Mouse (Mus musculus): ENCODE results near the gene Myoz1. TPM values are rescaled to one million over a fixed set of nuclear protein-coding genes. Genes with fewer than 3 reads are reported as not detected.
A peak's percentile ranks its signal among the peaks of the same experiment; 100 is the strongest.

Myoz1 gene
- total RNA-seq, 2 experiments from 2014 or later, result not detected

DNA sequence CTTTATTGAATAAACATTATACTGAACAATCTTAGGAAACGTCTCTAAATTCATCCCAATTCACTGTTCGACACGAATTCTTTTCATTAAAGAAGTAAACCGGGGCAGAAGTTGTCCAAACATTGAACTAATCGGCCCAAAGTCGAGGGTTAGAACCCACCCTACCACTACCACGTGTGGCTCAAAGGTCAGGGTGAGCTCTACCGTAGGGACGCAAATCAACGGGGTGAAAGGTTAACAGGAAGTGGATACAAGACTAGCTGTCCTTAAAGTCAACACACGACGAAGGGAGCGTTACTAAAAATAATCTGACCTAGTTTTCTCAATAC is 17.4 kb upstream of the Myoz1 start:
- intact Hi-C loops (cut with DNase I), result no loop called here
- DNase-seq, result no peak

DNA sequence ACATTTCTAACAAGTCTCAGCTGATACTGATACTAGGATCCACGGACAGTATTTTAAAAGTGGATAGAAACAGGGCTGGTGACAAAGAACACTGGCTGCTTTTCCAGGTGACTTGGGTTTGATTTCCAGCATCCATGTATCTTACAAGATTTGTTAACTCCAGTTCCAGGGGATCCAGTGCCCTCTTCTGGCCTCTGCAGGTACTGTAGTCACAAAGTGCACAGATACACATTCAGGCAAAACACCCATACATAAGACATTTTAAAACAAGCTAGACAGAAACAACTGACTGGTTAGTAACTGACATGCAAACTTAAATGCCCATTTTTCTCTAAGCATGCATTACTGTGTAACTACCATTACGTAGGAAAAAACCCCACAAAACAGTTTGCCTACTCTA is 16.6 kb upstream of the Myoz1 start:
- intact Hi-C loops (cut with DNase I), result no loop called here
- peak; percentile 34 for DNase-seq

DNA sequence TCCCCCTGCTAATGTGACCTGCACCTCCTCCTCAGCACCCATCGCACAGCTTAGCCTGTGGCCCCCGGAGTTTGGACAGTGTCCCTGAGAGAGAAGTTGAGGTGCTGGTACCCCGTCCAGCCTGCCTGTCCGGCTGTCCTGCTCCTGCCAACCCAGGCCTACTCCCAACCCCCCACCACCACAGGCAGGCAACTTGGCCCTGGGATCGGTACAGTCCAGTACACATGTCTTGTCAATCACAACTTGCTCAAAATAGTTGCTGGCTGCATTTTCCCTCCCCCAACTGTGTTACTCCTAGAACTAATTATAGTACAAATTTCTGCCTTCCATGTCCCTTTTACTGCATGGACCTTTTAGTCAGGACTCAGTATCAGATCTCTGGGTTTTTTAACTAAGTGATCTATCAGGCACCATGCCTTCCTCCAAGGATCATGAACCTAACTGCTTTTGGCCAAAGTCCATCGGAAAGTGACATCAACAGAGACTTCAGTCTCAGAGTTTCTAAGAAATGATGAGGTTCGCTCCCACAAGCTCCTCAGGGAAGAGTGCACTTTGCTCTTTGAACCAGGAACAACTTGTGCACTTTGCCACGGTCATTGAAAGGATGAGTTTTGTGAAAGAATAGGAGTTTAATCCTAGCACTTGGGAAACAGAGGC is 11.9 kb upstream of the Myoz1 start, which contains the start of gene Synpo2l:
Gene Synpo2l (minus strand): TSS at position 201 of the 657 bp plus-strand sequence.
- intact Hi-C loops (cut with DNase I), result no loop called here
- DNase-seq, result no peak

DNA sequence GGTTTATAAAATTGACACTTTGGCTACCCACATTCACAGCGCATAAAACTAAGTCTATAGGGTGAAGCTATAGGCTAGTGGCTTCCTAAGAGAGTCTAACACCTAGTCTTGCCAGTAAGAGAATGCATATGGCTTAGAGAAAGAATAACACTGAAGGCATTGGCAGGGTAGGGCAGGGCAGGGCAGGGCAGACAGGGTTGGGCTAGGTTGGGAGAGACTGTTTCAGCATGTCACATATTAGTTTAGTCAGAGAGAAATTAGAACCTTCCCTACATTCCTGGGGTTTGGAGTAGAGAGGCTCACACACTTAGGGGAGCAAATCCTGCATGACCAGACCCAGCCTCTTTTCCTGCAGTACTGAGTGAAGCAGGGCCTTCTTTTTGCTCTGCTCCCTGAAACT is 11.1 kb upstream of the Myoz1 start:
- intact Hi-C loops (cut with DNase I), result no loop called here
- DNase-seq, result no peak

DNA sequence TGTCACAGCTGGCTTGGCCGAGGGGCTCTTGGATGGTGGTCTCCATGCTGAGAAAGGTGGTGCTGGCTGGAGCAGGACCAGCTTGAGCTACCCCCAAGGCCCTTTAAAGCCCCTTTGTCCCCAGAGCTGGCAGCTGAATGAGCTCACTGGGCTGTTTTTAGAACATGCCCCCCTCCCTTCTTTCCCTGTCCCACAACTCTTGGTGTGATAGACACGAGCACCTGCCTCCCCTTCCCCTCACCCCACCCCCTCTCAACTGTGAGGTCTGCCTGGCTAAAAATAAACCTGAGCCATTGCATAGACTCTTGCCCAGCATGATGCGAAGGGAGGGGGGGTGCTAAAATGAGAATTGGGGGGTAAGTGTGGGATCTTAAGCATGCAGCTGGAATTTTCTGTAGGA is 8.1 kb upstream of the Myoz1 start:
- no peak for DNase-seq
- intact Hi-C loops (cut with DNase I), result no loop called here

DNA sequence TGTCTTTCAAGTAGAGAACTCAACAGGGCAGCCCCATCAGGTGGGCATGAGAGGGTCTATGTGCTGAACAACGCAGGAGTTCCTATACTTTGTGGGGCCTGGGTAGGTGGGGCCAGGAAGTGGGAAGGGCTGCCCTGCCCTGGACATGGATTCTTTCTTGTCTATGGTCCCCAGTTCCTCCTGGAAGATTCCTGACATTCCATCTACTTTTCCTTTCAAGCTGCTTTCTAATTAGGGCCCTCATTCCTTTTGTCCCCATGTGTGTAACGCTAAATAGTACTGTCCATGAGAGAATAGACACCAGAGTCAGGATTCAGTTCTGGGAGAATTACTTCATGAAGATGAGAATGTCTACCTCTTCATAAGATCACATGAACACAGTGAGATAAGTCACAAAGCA is 7.3 kb upstream of the Myoz1 start:
- DNase-seq, result no peak
- intact Hi-C loops (cut with DNase I), result no loop called here

DNA sequence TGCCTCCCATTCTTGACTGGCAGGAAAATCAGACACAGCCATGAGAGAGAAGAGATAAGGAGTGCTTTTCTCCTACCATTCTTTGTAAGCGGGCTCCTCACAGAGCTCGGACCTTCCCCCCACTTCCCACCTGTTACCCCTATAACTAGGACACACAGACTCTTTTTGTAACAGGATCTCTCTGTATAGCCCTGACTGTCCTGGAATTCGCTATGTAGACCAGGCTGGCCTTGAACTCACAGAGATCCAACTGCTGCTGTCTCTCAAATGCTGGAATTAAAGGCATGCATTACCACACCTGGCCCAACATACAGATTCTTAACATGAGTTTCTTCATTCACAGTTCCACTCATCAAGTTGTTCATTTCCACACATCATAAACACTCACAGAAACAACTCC is 6.4 kb upstream of the Myoz1 start:
- intact Hi-C loops (cut with DNase I), result no loop called here
- DNase-seq, result no peak

DNA sequence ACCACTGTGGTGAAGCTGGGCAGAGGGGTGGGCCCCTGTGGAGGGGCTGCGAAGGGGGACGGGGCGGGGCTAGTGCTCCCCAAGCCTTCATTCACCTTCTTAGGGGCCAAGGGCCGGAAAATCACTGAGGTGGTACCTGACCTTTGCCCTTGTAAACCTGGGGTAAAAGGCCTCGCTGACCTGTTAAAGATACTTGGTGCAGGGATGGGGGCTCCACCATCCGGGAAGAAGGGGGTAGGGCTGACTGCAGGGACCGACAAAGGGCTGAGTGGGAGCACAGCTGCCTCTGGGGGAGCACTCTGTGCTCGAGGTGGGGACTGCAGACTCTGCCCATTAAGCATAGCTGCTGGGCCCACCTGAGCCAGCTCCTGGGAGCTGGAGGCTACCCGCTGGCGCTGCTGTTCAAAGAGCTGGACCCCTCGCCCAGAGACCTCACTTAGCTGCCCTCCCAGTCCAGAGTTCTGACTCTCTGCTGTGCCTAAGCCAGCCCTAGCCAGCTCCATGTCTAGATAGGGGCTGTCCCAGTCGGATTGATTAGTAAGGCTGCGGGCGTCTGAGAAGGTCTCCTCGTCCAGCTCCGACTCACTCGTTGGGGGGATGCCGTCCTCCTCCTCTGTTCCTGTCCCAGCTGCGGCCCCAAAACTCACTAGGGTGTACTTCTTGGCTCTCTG is 5.5 kb upstream of the Myoz1 start:
- intact Hi-C loops (cut with DNase I), result no loop called here

DNA sequence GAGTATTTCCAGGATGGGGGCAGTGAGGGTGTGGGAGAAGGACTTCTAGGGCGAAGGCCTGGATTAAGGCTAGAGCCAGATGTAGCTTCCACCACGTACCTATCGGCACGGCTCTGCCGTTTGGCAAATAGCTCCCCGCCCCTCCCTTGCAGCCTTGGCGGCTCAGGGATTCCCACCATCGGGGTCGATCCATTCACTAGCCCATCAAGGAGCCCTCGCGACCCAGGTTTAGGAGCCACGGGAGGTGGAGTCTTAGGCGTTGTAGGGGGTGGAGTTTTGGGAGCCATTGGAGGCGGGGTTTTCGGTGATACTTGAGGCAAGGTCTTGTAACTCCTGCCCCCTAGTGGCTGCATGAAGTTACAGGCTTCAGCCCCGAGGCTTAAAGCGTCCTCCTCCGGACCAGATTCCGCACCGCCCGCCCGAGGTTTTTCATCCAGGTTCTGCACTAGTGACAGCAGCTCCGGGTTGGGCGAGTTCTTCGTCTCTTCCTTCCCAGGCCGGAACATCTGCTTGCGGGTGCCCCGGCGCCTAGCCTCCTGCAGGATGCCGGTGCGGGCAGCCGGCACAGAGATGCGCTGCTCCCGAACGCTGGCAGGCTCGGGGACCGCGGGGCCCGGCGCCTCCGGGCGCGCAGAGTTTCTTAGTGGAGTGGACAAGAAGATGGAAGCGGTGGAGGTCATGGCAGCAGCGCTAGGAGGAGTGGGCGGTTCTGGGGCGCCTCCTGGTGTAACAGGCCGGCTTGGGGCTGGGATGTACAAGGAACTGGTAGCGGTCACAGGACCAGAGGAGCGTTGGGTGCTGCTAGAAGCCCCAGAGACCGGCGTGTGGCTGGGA is 4.7 kb upstream of the Myoz1 start:
- intact Hi-C loops (cut with DNase I), result no loop called here
- peak; percentile 95 for DNase-seq

More for the DNA sequence above, 5.5 kb upstream of the Myoz1 start:
- peak; percentile 16 for DNase-seq

DNA sequence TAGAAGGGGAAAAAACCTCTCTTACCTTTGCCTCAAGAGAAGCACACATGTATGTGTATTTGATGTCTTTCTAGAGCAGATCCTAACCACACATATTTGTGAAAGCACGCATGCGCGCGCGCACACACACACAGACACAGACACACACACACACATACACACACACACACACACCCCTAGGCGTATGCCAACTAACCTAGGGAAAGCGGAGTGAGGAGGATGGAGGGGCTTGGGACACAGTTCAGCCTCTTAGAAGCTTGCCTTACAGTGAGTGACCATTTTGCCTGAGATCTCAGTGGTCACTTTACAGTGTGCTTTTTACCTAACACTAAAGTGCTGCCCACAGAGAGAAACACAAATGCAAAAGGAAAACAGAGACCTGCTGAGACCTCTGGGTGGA is 3.3 kb upstream of the Myoz1 start:
- no peak for DNase-seq
- intact Hi-C loops (cut with DNase I), result loop anchor here (5.0 kb wide), 1 partner anchor 82 kb away; no protein-coding TSS in a partner anchor

DNA sequence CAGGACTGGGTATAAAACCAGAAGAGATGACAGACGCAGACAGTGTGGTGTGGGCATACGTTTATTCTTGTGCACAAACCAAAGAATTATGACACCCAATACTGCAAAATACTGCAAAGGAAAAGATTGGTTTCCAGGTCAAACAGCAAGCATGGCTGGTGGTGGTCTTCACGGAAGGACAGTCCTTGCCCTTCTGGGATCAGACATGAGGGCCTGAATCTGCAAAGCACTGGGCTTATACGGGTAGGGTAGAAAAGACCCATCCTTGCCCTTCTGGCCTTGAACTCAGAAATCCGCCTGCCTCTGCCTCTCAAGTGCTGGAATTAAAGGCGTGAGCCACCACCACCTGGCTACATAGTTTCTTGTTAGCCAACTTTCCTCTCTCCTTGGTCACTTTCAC is 2.6 kb upstream of the Myoz1 start:
- intact Hi-C loops (cut with DNase I), result loop anchor here (5.0 kb wide), 1 partner anchor 82 kb away; no protein-coding TSS in a partner anchor
- no peak for DNase-seq

DNA sequence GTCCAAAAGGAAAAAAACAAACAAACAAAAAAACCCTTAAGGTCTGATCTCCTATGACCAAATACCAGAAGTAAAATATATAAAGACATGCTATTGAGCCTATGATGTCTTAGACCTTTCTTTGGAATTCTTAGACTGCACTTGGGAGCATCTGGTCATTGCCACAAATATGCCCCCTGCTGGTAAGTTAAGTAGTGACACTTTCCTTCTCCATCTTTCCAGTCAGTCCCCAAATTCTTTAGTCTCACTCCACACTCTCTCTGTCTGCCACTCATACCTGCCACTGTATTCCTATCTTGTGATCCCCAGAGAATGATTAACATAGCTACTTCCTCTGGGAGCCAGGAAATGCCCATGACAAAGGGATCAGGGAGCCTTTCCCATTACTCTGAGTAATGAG is 2.0 kb upstream of the Myoz1 start:
- intact Hi-C loops (cut with DNase I), result loop anchor here (5.0 kb wide), 1 partner anchor 81 kb away; no protein-coding TSS in a partner anchor
- DNase-seq, result no peak

DNA sequence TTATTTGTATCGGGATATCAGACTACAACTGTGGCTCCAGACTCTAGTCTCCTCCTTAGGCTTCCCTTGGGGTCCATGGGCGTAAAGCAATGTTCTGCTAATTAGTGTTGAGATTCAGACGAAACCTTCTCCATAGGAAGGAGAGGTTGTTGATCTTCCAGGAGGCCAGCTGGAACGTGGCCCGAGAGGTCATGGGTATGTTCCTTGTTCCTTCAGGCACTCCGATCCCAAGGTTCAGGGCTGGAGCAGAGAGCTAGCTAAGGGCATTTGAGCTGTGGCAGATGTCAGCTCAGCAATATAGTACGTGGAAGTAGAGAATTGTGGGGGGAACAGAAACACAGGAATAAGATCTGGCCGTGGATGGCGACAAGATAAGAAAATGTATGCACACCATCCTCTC is 609 bp downstream of the Myoz1 start:
- intact Hi-C loops (cut with DNase I), result loop anchor here (5.0 kb wide), 1 partner anchor 78 kb away; no protein-coding TSS in a partner anchor
- no peak for DNase-seq

DNA sequence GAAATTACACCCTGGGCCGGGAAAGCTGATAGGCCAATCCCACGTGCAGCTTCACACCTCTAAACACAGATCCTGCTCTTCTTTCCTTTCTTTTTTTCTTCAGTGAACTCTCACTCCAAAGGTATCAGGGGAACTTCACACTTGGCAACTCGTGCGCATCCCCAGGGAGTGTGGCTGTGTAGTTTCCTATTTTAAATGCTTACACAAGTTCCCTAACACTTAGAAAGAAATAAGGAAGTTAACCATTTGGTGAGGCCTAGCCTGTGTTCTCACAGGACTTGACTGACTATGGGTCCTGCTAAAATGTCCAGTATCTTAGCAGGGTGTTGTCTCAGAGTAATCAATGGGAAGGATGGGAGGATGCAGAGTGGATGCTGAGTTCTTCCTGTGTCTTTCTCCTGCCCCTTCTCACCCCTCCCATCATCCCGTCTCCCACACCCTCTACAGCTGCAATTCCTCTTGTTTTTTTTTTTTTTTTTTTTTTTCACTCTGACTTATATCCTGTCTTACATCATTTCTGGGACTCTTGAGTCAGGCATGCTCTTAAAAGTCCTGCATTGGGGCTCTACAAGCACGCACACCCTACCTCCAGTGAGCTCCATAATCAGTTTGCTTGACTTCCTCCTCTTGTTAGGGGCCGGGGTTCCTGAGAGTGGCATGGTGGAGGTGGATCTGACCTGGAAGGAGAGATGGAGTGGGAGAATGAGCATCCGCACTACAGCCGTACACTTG is 1.5 kb downstream of the Myoz1 start:
- no peak for DNase-seq
- intact Hi-C loops (cut with DNase I), result loop anchor here (5.0 kb wide), 1 partner anchor 78 kb away; no protein-coding TSS in a partner anchor

DNA sequence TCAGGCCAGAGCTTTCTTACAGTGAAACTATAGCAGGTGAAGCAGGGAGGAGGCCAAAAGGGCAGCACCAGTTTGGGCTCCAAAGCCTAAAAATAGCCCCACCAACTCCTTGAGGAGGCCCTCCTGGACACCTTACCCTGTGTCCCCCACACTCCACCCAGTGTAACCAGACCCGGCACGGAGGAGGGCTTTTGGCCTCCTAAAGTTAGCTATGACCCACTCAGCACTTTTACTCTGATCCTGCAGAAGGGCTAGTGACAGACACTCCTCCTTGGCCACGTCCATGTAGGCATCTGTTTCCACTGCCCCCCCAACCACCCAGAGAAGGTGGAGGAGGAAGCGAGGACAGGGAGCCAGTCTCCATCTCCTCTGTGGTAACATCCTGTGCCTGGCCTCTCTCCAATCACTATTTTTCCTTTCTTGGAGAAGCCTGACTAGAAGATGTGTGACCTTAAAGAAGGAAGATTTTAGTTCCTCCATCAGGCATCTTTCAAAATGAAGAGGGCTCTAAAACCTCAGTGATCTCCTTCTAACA is 4.6 kb downstream of the Myoz1 start:
- intact Hi-C loops (cut with DNase I), result no loop called here
- no peak for DNase-seq

DNA sequence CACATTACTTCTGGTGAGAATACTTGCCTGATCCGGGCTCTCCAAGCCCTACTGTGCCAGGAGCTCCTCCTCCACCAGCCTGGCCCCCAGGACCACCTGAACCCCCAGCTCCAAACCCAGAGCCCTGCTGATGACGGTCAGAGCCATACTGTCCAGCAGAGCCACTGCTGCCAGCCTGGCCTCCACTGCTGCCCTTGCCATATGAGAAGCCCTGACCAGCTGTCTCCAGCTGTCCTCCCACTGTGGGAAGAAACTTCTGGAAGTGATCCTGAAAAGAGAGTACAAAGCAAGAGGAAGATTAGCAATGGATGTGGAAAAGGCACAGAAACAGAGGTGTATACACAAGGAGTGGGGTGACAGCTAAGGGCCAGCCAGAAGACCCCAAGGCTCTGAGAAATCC is 5.3 kb downstream of the Myoz1 start:
- DNase-seq, result no peak
- intact Hi-C loops (cut with DNase I), result no loop called here

DNA sequence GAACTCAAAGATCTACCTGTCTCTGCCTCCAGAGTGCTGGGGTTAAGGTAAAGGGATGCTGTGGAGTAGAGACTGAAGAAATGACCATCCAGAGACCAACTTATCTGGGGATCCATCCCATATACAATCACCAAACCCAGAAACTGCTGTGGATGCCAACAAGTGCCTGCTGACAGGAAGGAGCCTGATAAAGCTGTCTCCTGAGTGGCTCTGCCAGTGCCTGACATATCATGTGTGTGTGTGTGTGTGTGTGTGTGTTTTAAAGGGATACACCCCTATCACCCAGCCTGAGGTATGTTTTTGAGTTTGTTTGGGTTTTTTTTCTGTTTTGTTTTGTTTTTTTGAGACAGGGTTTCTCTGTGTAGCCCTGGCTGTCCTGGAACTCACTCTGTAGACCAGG is 10.0 kb downstream of the Myoz1 start:
- no peak for DNase-seq
- intact Hi-C loops (cut with DNase I), result no loop called here

DNA sequence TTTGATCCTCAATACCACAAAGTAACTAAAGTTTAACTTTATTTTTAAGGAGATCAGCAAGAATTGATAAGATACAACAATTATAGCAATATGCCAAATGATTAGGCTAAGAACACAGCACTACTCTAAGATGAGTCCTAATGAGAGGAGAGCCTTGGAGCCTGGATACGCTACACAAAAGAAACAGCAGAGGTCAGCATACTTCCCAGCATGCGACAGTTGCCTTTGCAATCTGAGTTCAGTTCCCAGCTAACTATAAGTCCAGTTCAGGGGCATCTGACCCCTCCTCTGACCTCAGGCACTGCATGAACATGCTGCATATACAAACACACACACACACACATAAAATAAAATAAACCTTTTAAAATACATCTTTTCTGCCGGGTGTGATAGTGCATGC is 10.8 kb downstream of the Myoz1 start:
- DNase-seq, result no peak
- intact Hi-C loops (cut with DNase I), result no loop called here

DNA sequence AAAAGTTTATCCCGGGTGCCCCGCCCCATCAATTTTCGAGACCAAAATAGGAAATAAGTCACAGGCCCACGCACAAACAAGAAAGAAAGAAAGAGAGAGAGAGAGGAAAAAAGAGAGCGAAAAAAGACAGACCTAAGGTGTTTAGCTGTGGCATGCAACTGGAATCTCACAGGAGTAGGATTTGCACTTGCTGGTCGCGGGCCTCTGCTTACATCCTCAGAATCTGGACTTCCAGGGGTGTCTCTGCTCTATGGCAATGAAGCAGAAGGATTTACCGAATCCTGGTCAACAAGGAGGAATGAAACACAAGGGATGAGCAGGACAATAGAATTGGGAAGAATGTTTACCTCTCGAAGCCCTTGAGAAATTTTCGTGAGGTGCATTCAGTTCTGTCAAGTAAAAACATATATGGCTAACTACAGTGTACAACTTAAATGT is 14.9 kb downstream of the Myoz1 start:
- intact Hi-C loops (cut with DNase I), result no loop called here
- DNase-seq, result no peak

DNA sequence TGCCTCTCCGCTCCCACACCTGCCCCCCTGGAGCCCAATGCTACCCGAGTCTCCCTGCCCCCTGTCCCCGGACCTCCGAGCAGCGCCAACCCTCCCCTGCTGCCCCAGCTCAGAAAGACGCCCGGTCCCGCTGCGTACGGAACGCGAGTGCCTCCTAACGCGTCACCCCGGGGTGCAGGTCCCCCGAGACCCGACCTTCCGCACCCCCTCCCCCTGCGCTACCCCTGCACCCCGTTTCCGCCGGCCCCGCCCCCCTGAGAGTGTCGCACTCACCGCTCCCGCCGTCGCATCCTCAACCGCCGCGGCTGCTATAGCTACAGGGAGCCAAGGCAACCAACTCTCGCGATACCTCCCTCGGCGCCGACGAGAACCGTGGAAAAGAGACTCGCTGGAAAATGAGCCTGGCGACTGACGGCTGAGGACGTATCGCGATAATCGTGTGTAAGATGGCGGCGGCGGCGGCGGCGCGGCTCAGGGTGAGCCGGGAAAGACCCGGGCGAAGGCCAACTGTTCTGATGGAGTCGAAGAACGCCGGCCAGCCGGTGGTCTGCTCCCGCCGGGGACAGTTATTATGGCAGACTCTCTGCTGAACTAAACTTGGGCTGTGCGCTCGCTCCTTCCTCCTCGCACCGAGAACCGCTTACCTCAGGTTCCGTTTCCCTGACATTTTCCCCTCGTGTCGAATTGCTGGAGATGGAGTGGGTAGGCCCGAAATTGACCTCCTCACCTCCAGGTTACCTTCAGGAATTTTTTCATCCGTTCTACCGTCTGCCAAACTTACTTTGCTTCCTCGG is 15.5 kb downstream of the Myoz1 start, which contains the start of gene Usp54:
Gene Usp54 (minus strand): TSS at position 420 of the 794 bp plus-strand sequence.
- intact Hi-C loops (cut with DNase I), result no loop called here
- peak; percentile 98 for DNase-seq

All from left cerebral cortex, postnatal 4 days (tissue).